Mouse (Mus musculus) CH12F3 (cell line): ENCODE results near the gene Cmtr1.
"Not testable (repeated sequence)": the region's sequence is repeated elsewhere in the genome, so short reads cannot be mapped to it uniquely, and the experiment has no call there.

Experiments
- in situ Hi-C: fragments of 300-500 bp; cut with MboI; formaldehyde crosslinking; loops from 2 replicates; pipeline ENCODE4 v1.14.3; 2020; ENCODE audit warnings: low sequenced_read_pairs

Cmtr1 gene

DNA sequence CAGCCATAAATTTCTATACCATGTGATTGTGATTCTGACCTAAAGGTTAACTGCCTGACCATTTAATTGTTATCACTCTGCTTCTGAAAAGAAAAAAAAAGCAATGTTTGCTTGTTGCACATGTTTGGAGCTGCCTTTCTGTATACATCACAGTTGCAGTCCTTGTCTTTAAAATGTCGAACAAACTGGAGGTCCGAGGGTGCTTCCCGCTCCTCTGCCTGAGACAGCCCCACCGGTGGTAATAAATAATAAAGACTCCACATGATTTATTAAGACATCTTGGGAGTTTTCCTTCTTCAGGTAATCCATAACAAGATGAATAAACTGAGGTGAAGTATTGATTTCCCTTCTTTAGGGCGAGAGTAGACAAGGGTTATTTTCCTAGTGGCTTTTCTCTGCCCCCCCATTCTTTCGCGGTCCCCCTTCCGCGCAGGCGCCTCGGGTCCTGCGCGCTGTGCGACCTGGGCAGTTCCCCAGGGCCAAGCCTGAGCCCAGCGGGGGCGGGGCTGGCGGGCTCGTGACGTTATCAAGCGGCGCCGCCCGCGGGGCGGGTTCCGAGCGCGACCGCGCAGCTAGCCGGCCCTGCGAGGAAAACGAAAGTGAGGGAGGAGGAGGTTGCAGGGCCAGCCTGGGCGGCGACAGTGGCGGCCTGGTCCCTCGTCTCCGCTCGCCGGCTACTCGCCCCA is at the start of gene Cmtr1:
Gene Cmtr1 (plus strand): TSS at position 520 of the 686 bp plus-strand sequence.
- in situ Hi-C loops: no loop called here

DNA sequence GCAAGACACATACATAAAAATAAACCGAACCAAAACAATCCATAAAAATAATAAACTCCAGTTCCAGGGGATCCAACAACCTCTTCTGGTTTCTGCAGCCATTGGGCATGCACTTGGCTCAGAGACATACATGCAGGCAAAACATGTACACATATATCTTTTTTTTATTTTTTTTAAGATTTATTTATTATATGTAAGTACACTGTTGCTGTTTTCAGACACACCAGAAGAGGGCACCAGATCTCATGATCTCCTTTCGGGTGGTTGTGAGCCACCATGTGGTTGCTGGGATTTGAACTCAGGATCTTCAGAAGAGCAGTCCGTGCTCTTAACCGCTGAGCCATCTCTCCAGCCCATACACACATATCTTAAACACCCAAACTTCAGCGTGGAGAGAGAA is 46.9 kb upstream of the Cmtr1 start:
- in situ Hi-C loops: not testable (repeated sequence)

GRCm38 (mm10) chr17:29614115-29615023 is 46.0 kb upstream of the Cmtr1 start, which contains the start of the genes Rnf8 and Gm28043:
Gene Rnf8, plus strand, starts transcription at chr17:29614790.
Gene Gm28043, plus strand, starts transcription at chr17:29614876.
- in situ Hi-C loops: no loop called here

GRCm38 (mm10) chr17:29615024-29615551 is 45.3 kb upstream of the Cmtr1 start:
- in situ Hi-C loops: no loop called here

- in situ Hi-C loops: no loop called here
These were observed 44.8 kb upstream of the Cmtr1 start for GRCm38 (mm10) chr17:29615616-29616015.

GRCm38 (mm10) chr17:29619231-29619630 is 41.2 kb upstream of the Cmtr1 start:
- in situ Hi-C loops: no loop called here

DNA sequence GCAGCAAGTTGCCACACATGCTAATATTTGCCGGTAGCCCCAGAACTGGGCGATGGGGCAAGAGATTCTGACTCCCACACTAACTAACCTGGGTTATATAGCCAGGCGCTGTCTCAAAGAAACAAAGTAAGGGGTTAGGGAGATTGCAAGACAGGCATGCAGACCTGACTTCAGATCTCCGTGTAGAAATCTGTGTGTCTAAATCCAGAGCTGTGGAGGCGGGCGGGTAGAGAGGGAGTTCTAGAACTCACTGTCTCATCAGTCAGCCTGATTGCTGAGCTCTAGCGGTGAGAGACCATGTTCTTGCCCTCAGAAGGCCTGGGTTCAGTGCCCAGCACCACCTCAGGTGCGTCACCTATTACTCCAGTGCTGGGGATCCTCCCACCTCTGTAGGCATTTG is 36.9 kb upstream of the Cmtr1 start:
- in situ Hi-C loops: no loop called here

GRCm38 (mm10) chr17:29627285-29627684 is 33.1 kb upstream of the Cmtr1 start:
- in situ Hi-C loops: no loop called here

- in situ Hi-C loops: no loop called here
These were observed 31.4 kb upstream of the Cmtr1 start for GRCm38 (mm10) chr17:29628946-29629345.

- in situ Hi-C loops: no loop called here
These were observed 30.8 kb upstream of the Cmtr1 start for GRCm38 (mm10) chr17:29629620-29630019.

- in situ Hi-C loops: no loop called here
These were observed 28.1 kb upstream of the Cmtr1 start for GRCm38 (mm10) chr17:29632312-29632711.

- in situ Hi-C loops: no loop called here
These were observed 24.9 kb upstream of the Cmtr1 start for GRCm38 (mm10) chr17:29635492-29635891.

- in situ Hi-C loops: no loop called here
These were observed 24.3 kb upstream of the Cmtr1 start for GRCm38 (mm10) chr17:29636118-29636517.

DNA sequence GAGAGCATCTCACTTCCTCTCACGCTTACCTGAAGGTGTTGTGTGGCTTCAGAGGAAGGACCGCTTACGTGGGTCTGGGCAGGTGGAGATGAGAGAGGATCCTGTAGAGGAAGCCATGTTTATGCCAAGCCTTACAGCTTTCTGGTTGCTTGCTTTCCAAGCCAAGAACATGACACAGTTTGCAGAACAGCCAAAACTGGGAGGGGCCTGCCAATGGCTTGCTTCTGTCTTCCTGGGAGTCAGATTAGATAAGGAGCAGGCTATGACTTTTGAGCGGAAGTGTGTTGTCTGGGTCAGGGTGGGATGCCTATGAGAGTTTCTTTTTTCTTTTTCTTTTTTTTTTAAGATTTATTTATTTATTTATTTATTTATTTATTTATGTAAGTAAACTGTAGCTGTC is 23.0 kb upstream of the Cmtr1 start:
- in situ Hi-C loops: no loop called here

DNA sequence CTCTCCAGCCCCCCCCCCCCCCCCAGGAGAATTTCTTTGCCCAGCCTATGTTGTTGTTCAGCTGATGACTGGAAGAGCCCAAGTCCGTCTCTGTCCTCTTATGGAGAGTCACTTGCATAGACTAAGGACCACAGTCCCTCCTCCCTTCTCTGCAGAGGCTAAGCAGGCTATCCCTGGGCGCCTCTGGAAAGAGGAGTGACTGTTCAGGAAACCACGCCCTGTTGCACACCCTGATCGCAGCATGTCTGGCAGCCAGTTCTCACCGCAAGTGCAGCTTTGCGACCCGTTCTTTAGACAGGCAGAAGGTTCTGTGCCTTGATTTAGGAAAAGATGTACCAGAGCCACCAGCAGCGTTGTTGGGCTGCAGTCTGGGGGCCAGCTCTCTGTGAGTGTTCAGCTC is 22.5 kb upstream of the Cmtr1 start:
- in situ Hi-C loops: no loop called here

DNA sequence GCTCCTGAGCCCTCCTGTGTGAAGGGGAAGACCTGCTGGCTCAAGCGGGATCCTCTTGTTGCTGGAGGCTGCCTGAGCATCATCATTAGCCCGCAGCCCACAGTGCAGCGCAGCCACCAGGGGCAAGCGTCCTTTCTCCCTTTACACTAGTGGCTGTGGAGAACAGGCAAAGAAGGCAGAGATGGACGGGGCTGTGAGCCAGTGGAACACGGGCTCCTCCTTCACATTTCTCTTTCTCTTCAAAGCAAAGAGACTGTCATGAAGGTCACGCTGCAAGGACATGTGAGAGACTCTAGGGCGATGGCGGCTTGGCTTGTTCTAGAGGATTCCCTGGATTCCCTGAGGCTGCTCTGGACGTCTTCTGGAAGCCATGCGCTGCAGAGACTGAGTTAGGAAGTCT is 19.4 kb upstream of the Cmtr1 start:
- in situ Hi-C loops: no loop called here

- in situ Hi-C loops: no loop called here
These were observed 18.2 kb upstream of the Cmtr1 start for GRCm38 (mm10) chr17:29642219-29642618.

DNA sequence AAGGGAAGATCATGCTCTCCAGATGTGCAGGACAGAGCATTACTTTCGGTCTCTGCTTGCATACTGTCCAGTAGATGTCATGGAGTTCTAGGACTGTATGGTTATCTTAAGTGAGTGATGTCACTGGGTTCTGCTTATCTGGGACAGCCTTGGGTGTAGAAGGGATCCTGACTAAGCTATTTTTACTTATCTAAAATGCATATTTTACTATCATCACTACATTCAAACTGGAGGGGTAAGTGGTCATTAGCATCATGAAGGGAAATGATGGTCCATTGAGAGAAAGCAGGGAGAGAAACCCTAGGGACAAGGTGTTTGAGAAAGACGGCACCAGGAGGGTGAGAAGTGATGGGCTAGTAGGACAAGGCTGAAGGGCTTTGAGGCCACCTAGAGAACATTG is 2.1 kb upstream of the Cmtr1 start:
- in situ Hi-C loops: no loop called here

DNA sequence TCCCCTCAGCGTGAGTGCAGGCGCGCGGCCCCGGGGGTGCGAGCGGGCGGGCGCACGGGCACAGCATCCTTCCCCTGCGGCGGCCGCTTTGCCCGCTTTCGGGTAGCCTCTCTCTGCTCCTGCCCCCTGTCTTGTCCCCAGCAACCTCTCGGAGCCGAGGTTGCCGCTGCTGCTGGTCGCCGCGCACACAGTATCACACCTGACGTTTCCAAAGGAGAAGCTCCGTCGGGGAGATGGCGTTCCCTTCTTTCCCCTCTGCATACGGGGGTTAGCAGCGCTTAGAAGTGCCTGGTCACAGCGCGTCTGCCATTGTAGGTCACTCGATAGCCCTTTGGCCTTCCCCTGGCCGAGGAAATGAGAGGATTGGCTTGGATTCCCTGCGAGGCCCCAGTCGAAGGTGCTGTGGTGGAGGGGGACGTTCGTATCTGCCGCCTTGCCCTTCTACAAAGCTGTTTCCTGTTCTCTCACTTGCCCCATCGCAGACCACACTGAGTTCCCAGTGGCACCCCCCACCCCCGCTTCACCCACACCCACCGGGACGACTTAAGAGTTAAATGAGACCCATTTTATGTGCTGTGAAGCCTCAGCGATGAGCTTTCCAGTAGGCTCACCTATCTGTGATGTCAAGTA is 482 bp downstream of the Cmtr1 start:
- in situ Hi-C loops: no loop called here

- in situ Hi-C loops: no loop called here
These were observed 1.8 kb downstream of the Cmtr1 start for GRCm38 (mm10) chr17:29662145-29662544.
